Mouse (Mus musculus) neural tube, embryonic 15.5 days (tissue): ENCODE measurements around the gene Rnf130. TPM values are rescaled to one million over a fixed set of nuclear protein-coding genes. Genes with fewer than 3 reads are reported as not detected.

ENCODE experiments used
- ATAC-seq: fragments of 200-750 bp; cut with Nextera tagmentation; 2 replicates; pipeline ENCODE4 v1.8.0; 2017; ENCODE audit warnings: mild to moderate bottlenecking, moderate TSS enrichment, moderate library complexity; ENCODE audit not compliant: low FRiP score
- H3K27ac ChIP-seq: fragments of 300-500 bp; sonication (generic); replicated peaks from 2 replicates; pipeline ENCODE4 v1.5.1; 2015; ENCODE audit warnings: mild to moderate bottlenecking, inconsistent platforms
- H3K27me3 ChIP-seq: fragments of 300-500 bp; sonication (generic); replicated peaks from 2 replicates; pipeline ENCODE4 v1.6.1; 2015; ENCODE audit warnings: inconsistent platforms
- H3K36me3 ChIP-seq: fragments of 300-500 bp; sonication (generic); 2 replicates; pipeline ENCODE4 v1.6.1; 2015; ENCODE audit warnings: inconsistent platforms
- H3K4me1 ChIP-seq: fragments of 300-500 bp; sonication (generic); 2 replicates; pipeline ENCODE4 v1.6.1; 2015; ENCODE audit warnings: inconsistent platforms
- H3K4me2 ChIP-seq: fragments of 300-500 bp; sonication (generic); 2 replicates; pipeline ENCODE4 v1.6.1; 2015; ENCODE audit warnings: inconsistent platforms, mild to moderate bottlenecking, moderate library complexity
- H3K4me3 ChIP-seq: fragments of 300-500 bp; sonication (generic); replicated peaks from 2 replicates; pipeline ENCODE4 v1.5.1; 2015; ENCODE audit warnings: mild to moderate bottlenecking, inconsistent platforms
- H3K9ac ChIP-seq: fragments of 300-500 bp; sonication (generic); replicated peaks from 2 replicates; pipeline ENCODE4 v1.6.1; 2015; ENCODE audit warnings: mild to moderate bottlenecking, inconsistent platforms
- H3K9me3 ChIP-seq: fragments of 300-500 bp; sonication (generic); replicated peaks from 2 replicates; pipeline ENCODE4 v1.6.1; 2016; ENCODE audit warnings: inconsistent platforms
- WGBS: fragments of 180-500 bp; shearing (Covaris S2); methylation state at CpG from one replicate; pipeline ENCODE4 v1.1.7; 2015; ENCODE audit warnings: mixed read lengths; 5-methylcytosine and 5-hydroxymethylcytosine counted together
- polyA plus RNA-seq: library from polyadenylated mRNA; unstranded; fragments of >200 nt; fragmentation: Nextera tagmentation; extraction: Ambion mirVana; gene quantifications from 2 replicates; pipeline ENCODE4 v1.2.1, GENCODE M21; 2015

Gene Rnf130
- polyA plus RNA-seq, 1 experiment from 2014 or later: 58.5 TPM

- H3K27me3 ChIP-seq: no peaks in the 10 kb centered on the region
- H3K4me2 ChIP-seq: no peak overlapping the region
- WGBS: 78% methylated on average over 6 of the region's 6 CpGs
- no peak overlapping the region for H3K4me3 ChIP-seq
- no peak for ATAC-seq
- no peak overlapping the region for H3K27ac ChIP-seq
- no peak overlapping the region for H3K9ac ChIP-seq
- no peaks in the 10 kb centered on the region for H3K9me3 ChIP-seq
- H3K4me1 ChIP-seq: peaks cover 11% of the 10 kb centered on the region
- no peaks in the 10 kb centered on the region for H3K36me3 ChIP-seq
These were observed 23.0 kb downstream of the Rnf130 start for GRCm38 (mm10) chr11:50048115-50048514.

GRCm38 (mm10) chr11:50050392-50050791 is 25.2 kb downstream of the Rnf130 start:
- Histone ChIP-seq H3K36me3 (peaks cover 7% of the 10 kb centered on the region; the same call in 1 of the 2 replicates), H3K9ac (no peak overlapping the region), H3K27ac (no peak overlapping the region), H3K4me2 (no peak overlapping the region), H3K27me3 (no peaks in the 10 kb centered on the region), H3K4me1 (peaks cover 11% of the 10 kb centered on the region), H3K4me3 (no peak overlapping the region), H3K9me3 (no peaks in the 10 kb centered on the region)
- ATAC-seq: no peak
- 66% methylated on average over 6 of the region's 6 CpGs for WGBS

- Histone ChIP-seq H3K4me2 (no peak overlapping the region), H3K9ac (no peak overlapping the region), H3K36me3 (peaks cover 7% of the 10 kb centered on the region), H3K4me3 (no peak overlapping the region), H3K27me3 (no peaks in the 10 kb centered on the region), H3K9me3 (no peaks in the 10 kb centered on the region), H3K27ac (no peak overlapping the region), H3K4me1 (peaks cover 3% of the 10 kb centered on the region; the same call in 1 of the 2 replicates)
- WGBS: 55% methylated on average over 2 of the region's 2 CpGs
- no peak for ATAC-seq
These were observed 32.6 kb downstream of the Rnf130 start for GRCm38 (mm10) chr11:50057713-50058112.

- no peak for ATAC-seq
- no peak overlapping the region for H3K4me2 ChIP-seq
- no peak overlapping the region for H3K27ac ChIP-seq
- H3K36me3 ChIP-seq: peaks cover 7% of the 10 kb centered on the region
- peaks cover 5% of the 10 kb centered on the region for H3K4me1 ChIP-seq
- no peak overlapping the region for H3K9ac ChIP-seq
- WGBS: 93% methylated on average over 6 of the region's 6 CpGs
- H3K9me3 ChIP-seq: no peaks in the 10 kb centered on the region
- no peaks in the 10 kb centered on the region for H3K27me3 ChIP-seq
- no peak overlapping the region for H3K4me3 ChIP-seq
These were observed 33.1 kb downstream of the Rnf130 start for GRCm38 (mm10) chr11:50058277-50058676.

GRCm38 (mm10) chr11:50059045-50059444 is 33.9 kb downstream of the Rnf130 start:
- WGBS: 86% methylated on average over 6 of the region's 6 CpGs
- no peak for ATAC-seq
- no peaks in the 10 kb centered on the region for H3K9me3 ChIP-seq

GRCm38 (mm10) chr11:50062116-50062515 is 37.0 kb downstream of the Rnf130 start:
- H3K27me3 ChIP-seq: no peaks in the 10 kb centered on the region
- no peak overlapping the region for H3K4me3 ChIP-seq
- H3K9ac ChIP-seq: no peak overlapping the region
- peaks cover 5% of the 10 kb centered on the region for H3K4me1 ChIP-seq
- no peaks in the 10 kb centered on the region; the same call in 1 of the 2 replicates for H3K36me3 ChIP-seq
- H3K4me2 ChIP-seq: no peak overlapping the region
- no peaks in the 10 kb centered on the region for H3K9me3 ChIP-seq
- WGBS: 48% methylated on average over 7 of the region's 7 CpGs
- no peak overlapping the region for H3K27ac ChIP-seq
- no peak for ATAC-seq

More at GRCm38 (mm10) chr11:50059045-50059444, 33.9 kb downstream of the Rnf130 start:
- no peaks in the 10 kb centered on the region for H3K27me3 ChIP-seq
- peaks cover 4% of the 10 kb centered on the region for H3K36me3 ChIP-seq
- no peak overlapping the region for H3K4me3 ChIP-seq
- H3K4me1 ChIP-seq: peaks cover 5% of the 10 kb centered on the region
- H3K4me2 ChIP-seq: no peak overlapping the region
- H3K9ac ChIP-seq: no peak overlapping the region
- H3K27ac ChIP-seq: no peak overlapping the region

GRCm38 (mm10) chr11:50066088-50066487 is 40.9 kb downstream of the Rnf130 start:
- no peaks in the 10 kb centered on the region for H3K27me3 ChIP-seq
- H3K4me1 ChIP-seq: peaks cover 5% of the 10 kb centered on the region
- ATAC-seq: no peak
- no peak overlapping the region for H3K9ac ChIP-seq
- H3K36me3 ChIP-seq: no peaks in the 10 kb centered on the region; the same call in 1 of the 2 replicates
- H3K27ac ChIP-seq: no peak overlapping the region
- no peaks in the 10 kb centered on the region for H3K9me3 ChIP-seq
- no peak overlapping the region for H3K4me3 ChIP-seq
- H3K4me2 ChIP-seq: no peak overlapping the region
- 78% methylated on average over 2 of the region's 2 CpGs for WGBS

- peaks cover 3% of the 10 kb centered on the region; the same call in 1 of the 2 replicates for H3K4me1 ChIP-seq
- H3K9me3 ChIP-seq: no peaks in the 10 kb centered on the region
- H3K4me2 ChIP-seq: no peak overlapping the region
- no peak overlapping the region for H3K27ac ChIP-seq
- H3K27me3 ChIP-seq: no peaks in the 10 kb centered on the region
- H3K9ac ChIP-seq: no peak overlapping the region
- no peak for ATAC-seq
- 94% methylated on average over 10 of the region's 10 CpGs for WGBS
- H3K36me3 ChIP-seq: peaks cover 10% of the 10 kb centered on the region; the same call in 1 of the 2 replicates
- H3K4me3 ChIP-seq: no peak overlapping the region
These were observed 48.7 kb downstream of the Rnf130 start for GRCm38 (mm10) chr11:50073830-50074229.

GRCm38 (mm10) chr11:50076756-50077155 is 51.6 kb downstream of the Rnf130 start:
- Histone ChIP-seq H3K27ac (no peak overlapping the region), H3K9ac (no peak overlapping the region), H3K27me3 (no peaks in the 10 kb centered on the region), H3K9me3 (no peaks in the 10 kb centered on the region), H3K4me1 (peaks cover 3% of the 10 kb centered on the region; the same call in 1 of the 2 replicates), H3K4me2 (no peak overlapping the region), H3K36me3 (peaks cover 4% of the 10 kb centered on the region; the same call in 1 of the 2 replicates), H3K4me3 (no peak overlapping the region)
- 95% methylated on average over 4 of the region's 4 CpGs for WGBS
- no peak for ATAC-seq

- Histone ChIP-seq H3K4me2 (no peak overlapping the region), H3K4me1 (no peaks in the 10 kb centered on the region), H3K9me3 (no peaks in the 10 kb centered on the region), H3K9ac (no peak overlapping the region), H3K27ac (no peak overlapping the region), H3K36me3 (peaks cover 13% of the 10 kb centered on the region), H3K27me3 (no peaks in the 10 kb centered on the region), H3K4me3 (no peak overlapping the region)
- ATAC-seq: no peak
- WGBS: 93% methylated on average over 5 of the region's 5 CpGs
These were observed 56.4 kb downstream of the Rnf130 start for GRCm38 (mm10) chr11:50081365-50082190.

- no peak overlapping the region for H3K27ac ChIP-seq
- H3K4me3 ChIP-seq: no peak overlapping the region
- H3K4me1 ChIP-seq: peaks cover 8% of the 10 kb centered on the region; the same call in 1 of the 2 replicates
- H3K9me3 ChIP-seq: no peaks in the 10 kb centered on the region
- no peak for ATAC-seq
- WGBS: 96% methylated on average over 3 of the region's 3 CpGs
- H3K9ac ChIP-seq: no peak overlapping the region
- peaks cover 48% of the 10 kb centered on the region for H3K36me3 ChIP-seq
- no peak overlapping the region for H3K4me2 ChIP-seq
- H3K27me3 ChIP-seq: no peaks in the 10 kb centered on the region
These were observed 61.1 kb downstream of the Rnf130 start for GRCm38 (mm10) chr11:50086211-50086610.

GRCm38 (mm10) chr11:50089840-50090239 is 64.7 kb downstream of the Rnf130 start:
- Histone ChIP-seq H3K4me1 (peaks cover 12% of the 10 kb centered on the region; the same call in 1 of the 2 replicates), H3K9me3 (no peaks in the 10 kb centered on the region), H3K9ac (no peak overlapping the region), H3K36me3 (peaks cover 66% of the 10 kb centered on the region), H3K4me3 (no peak overlapping the region), H3K27me3 (no peaks in the 10 kb centered on the region), H3K27ac (no peak overlapping the region), H3K4me2 (no peak overlapping the region)
- WGBS: 89% methylated on average over 1 of the region's 1 CpGs
- ATAC-seq: no peak
